Mouse (Mus musculus): ENCODE measurements around the gene Ftsj3. TPM values are rescaled to one million over a fixed set of nuclear protein-coding genes. Genes with fewer than 3 reads are reported as not detected.

Gene Ftsj3
- polyA plus RNA-seq, 1 experiment from 2014 or later: 68.3 TPM

GRCm38 (mm10) chr11:106271131-106271793 is 15.4 kb upstream of the Ftsj3 start:
- ATAC-seq (no peak), DNase-seq (ENCODE audit: low read depth, low spot score) (no peak)
- no peaks in the 10 kb centered on the region for H3K27me3 ChIP-seq
- POLR2A ChIA-PET: interaction anchor here (0.7 to 1.6 kb wide), 3 partner anchors 9 to 538 kb away, joined by 4 to 8 read pairs (median 5); no protein-coding TSS in a partner anchor
- CTCF ChIA-PET: interaction anchor here (0.7 to 0.8 kb wide), 2 partner anchors 9 to 15 kb away, joined by 3 to 4 read pairs; partner anchors contain the start of genes Ftsj3 and Psmc5
- in situ Hi-C loops (cut with MboI; ENCODE audit: low pct_unique_long_range_greater_than_20kb): no loop called here
- no peak for TF ChIP-seq CTCF (IDR thresholded peaks at IDR 0.05)

- DNase-seq (ENCODE audit: low read depth, low spot score) (no peak), ATAC-seq (no peak)
- H3K27me3 ChIP-seq: no peaks in the 10 kb centered on the region
- ChIA-PET POLR2A (no interaction called here), CTCF (interaction anchor here (0.6 to 1.1 kb wide), 2 partner anchors 12 to 61 kb away, joined by 3 to 4 read pairs; no protein-coding TSS in a partner anchor)
- no peak for TF ChIP-seq CTCF (IDR thresholded peaks at IDR 0.05)
- in situ Hi-C loops (cut with MboI; ENCODE audit: low pct_unique_long_range_greater_than_20kb): no loop called here
These were observed 13.2 kb upstream of the Ftsj3 start for GRCm38 (mm10) chr11:106269060-106269431.

- CTCF ChIA-PET: interaction anchor here (1.1 kb wide), 1 partner anchor 11 kb away, joined by 4 read pairs; no protein-coding TSS in a partner anchor
- H3K27me3 ChIP-seq: no peaks in the 10 kb centered on the region
- DNase-seq (ENCODE audit: low read depth, low spot score) (no peak), ATAC-seq (no peak)
- TF ChIP-seq CTCF (IDR thresholded peaks at IDR 0.05): no peak
- in situ Hi-C loops (cut with MboI; ENCODE audit: low pct_unique_long_range_greater_than_20kb): no loop called here
- POLR2A ChIA-PET: no interaction called here
These were observed 12.6 kb upstream of the Ftsj3 start for GRCm38 (mm10) chr11:106268326-106269059.

- no peaks in the 10 kb centered on the region for H3K27me3 ChIP-seq
- POLR2A ChIA-PET: interaction anchor here (0.6 kb wide), 1 partner anchor 9 kb away, joined by 4 read pairs; no protein-coding TSS in a partner anchor
- no peak for DNase-seq (ENCODE audit: low read depth, low spot score)
- TF ChIP-seq CTCF (IDR thresholded peaks at IDR 0.05): no peak
- CTCF ChIA-PET: no interaction called here
- in situ Hi-C loops (cut with MboI; ENCODE audit: low pct_unique_long_range_greater_than_20kb): no loop called here
- ATAC-seq: no peak
These were observed 12.0 kb upstream of the Ftsj3 start for GRCm38 (mm10) chr11:106267871-106268270.

- TF ChIP-seq CTCF (IDR thresholded peaks at IDR 0.05): no peak
- CTCF ChIA-PET: no interaction called here
- in situ Hi-C loops (cut with MboI; ENCODE audit: low pct_unique_long_range_greater_than_20kb): no loop called here
These were observed 11.5 kb upstream of the Ftsj3 start for GRCm38 (mm10) chr11:106267311-106267852.

GRCm38 (mm10) chr11:106266431-106266830 is 10.6 kb upstream of the Ftsj3 start:
- POLR2A ChIA-PET: no interaction called here
- in situ Hi-C loops (cut with MboI; ENCODE audit: low pct_unique_long_range_greater_than_20kb): no loop called here
- no peak for ATAC-seq
- TF ChIP-seq CTCF (IDR thresholded peaks at IDR 0.05): no peak
- DNase-seq (ENCODE audit: low read depth, low spot score): no peak
- CTCF ChIA-PET: interaction anchor here (1.5 to 2.0 kb wide), 2 partner anchors 9 to 10 kb away, joined by 4 read pairs; partner anchors contain the start of genes Ftsj3 and Psmc5
- H3K27me3 ChIP-seq: no peaks in the 10 kb centered on the region

More at GRCm38 (mm10) chr11:106267311-106267852, 11.5 kb upstream of the Ftsj3 start:
- ATAC-seq (no peak), DNase-seq (ENCODE audit: low read depth, low spot score) (no peak)
- POLR2A ChIA-PET: interaction anchor here (0.6 kb wide), 1 partner anchor 8 kb away, joined by 4 read pairs; no protein-coding TSS in a partner anchor
- no peaks in the 10 kb centered on the region for H3K27me3 ChIP-seq

- TF ChIP-seq CTCF (IDR thresholded peaks at IDR 0.05): no peak
- ChIA-PET POLR2A (no interaction called here), CTCF (interaction anchor here (1.5 to 2.0 kb wide), 2 partner anchors 9 to 10 kb away, joined by 4 read pairs; partner anchors contain the start of genes Ftsj3 and Psmc5)
- in situ Hi-C loops (cut with MboI; ENCODE audit: low pct_unique_long_range_greater_than_20kb): no loop called here
- no peak for ATAC-seq
- no peak for DNase-seq (ENCODE audit: low read depth, low spot score)
- H3K27me3 ChIP-seq: no peaks in the 10 kb centered on the region
These were observed 9.7 kb upstream of the Ftsj3 start for GRCm38 (mm10) chr11:106265570-106265969.

GRCm38 (mm10) chr11:106264988-106265387 is 9.1 kb upstream of the Ftsj3 start:
- TF ChIP-seq CTCF (IDR thresholded peaks at IDR 0.05): no peak

GRCm38 (mm10) chr11:106263963-106264362 is 8.1 kb upstream of the Ftsj3 start:
- POLR2A ChIA-PET: no interaction called here
- no peaks in the 10 kb centered on the region for H3K27me3 ChIP-seq
- no peak for DNase-seq (ENCODE audit: low read depth, low spot score)
- CTCF ChIA-PET: no interaction called here
- no peak for ATAC-seq
- in situ Hi-C loops (cut with MboI; ENCODE audit: low pct_unique_long_range_greater_than_20kb): no loop called here
- no peak for TF ChIP-seq CTCF (IDR thresholded peaks at IDR 0.05)

More at GRCm38 (mm10) chr11:106264988-106265387, 9.1 kb upstream of the Ftsj3 start:
- ChIA-PET POLR2A (no interaction called here), CTCF (interaction anchor here (2.0 kb wide), 1 partner anchor 11 kb away, joined by 4 read pairs; no protein-coding TSS in a partner anchor)
- no peaks in the 10 kb centered on the region for H3K27me3 ChIP-seq
- in situ Hi-C loops (cut with MboI; ENCODE audit: low pct_unique_long_range_greater_than_20kb): no loop called here
- DNase-seq (ENCODE audit: low read depth, low spot score): no peak
- ATAC-seq: no peak

- in situ Hi-C loops (cut with MboI; ENCODE audit: low pct_unique_long_range_greater_than_20kb): no loop called here
- no peak for DNase-seq (ENCODE audit: low read depth, low spot score)
- TF ChIP-seq CTCF (IDR thresholded peaks at IDR 0.05): no peak
- ATAC-seq: no peak
- ChIA-PET POLR2A (no interaction called here), CTCF (interaction anchor here (1.3 to 1.4 kb wide), 2 partner anchors 15 to 20 kb away, joined by 3 to 5 read pairs; partner anchors contain the start of gene Tcam1)
- H3K27me3 ChIP-seq: no peaks in the 10 kb centered on the region
These were observed 5.1 kb upstream of the Ftsj3 start for GRCm38 (mm10) chr11:106260826-106261450.

All from Patski (cell line).